Mouse (Mus musculus) MEL-GATA-1-ER (cell line): ENCODE results near the gene Gm13128.
"Not testable (repeated sequence)": the region's sequence is repeated elsewhere in the genome, so short reads cannot be mapped to it uniquely, and the experiment has no call there.

Experiments
- DNase-seq: peaks from one replicate; pipeline ENCODE4 v3.0.0-alpha.2; 2012; ENCODE audit warnings: low read depth; ENCODE audit errors: extremely low read depth

Gene Gm13128

GRCm38 (mm10) chr4:144329949-144330348, at the start of gene Gm13128:
Gene Gm13128, plus strand, starts transcription at chr4:144330249.
- DNase-seq, result not testable (repeated sequence)

DNA sequence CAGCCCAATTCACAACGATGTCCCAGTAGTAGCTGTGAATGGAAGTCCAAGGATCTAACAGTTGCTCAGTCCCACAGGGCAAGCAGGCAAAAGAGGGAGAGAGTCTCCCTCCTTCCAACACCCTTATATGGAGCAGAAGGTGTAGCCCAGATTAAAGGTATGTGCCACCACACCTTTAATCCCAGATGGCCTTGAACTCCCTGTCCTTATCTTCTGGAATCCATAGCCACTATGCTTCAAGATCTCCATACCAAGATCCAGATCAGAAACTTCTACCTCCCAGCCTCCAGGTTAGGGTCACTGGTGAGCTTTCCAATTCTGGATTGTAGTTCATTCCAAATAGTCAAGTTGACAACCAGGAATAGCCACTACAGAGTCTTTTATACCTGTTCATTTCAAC, 49.7 kb upstream of the Gm13128 start, which contains the start of gene Pramel5:
Pramel5 (minus strand) TSS at position 101 of the 400 bp plus-strand sequence.
- DNase-seq, result not testable (repeated sequence)

GRCm38 (mm10) chr4:144299414-144299813, 30.6 kb upstream of the Gm13128 start:
- not testable (repeated sequence) for DNase-seq

DNA sequence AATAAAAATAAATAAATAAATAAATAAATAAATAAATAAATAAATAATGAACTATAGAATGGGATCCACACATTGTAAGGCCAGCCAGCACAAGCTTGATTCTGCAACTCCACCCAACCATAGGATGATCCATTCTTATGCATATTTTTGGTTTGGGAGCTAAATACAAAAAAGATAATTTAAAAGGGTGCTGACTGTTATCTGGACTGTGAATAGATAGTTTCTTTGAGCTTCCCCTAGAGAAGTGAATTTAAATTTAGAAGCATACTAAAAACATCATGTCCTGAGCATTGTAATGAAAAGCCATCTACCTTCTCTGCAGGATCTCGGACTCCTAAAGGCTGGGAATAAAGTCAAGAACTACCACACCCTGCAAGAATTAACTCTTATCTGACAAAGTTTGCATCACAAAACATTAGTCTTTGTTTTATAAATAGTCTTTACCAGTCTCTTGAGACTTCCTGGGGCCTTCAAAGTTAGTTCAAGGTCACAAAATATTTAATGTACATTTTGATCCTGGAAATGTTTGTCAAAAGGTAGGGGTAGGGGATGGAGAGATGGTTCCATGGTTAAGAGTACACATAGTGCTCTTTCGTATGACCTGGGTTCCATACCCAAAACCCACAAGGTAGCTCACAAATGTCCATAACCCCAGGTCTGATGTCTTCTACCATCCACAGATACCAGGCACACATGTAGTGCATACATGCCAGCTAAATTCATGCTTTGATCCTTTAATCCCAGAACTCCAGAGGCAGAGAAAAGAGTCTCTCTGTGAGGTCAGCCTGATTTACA, 17.2 kb upstream of the Gm13128 start:
- not testable (repeated sequence) for DNase-seq

- DNase-seq, result not testable (repeated sequence)
These were observed 5.8 kb downstream of the Gm13128 start for GRCm38 (mm10) chr4:144335856-144336255.

GRCm38 (mm10) chr4:144357642-144358041, 27.6 kb downstream of the Gm13128 start, which contains the start of gene Gm13119:
Gene Gm13119, plus strand, starts transcription at chr4:144357942.
- DNase-seq, result not testable (repeated sequence)

DNA sequence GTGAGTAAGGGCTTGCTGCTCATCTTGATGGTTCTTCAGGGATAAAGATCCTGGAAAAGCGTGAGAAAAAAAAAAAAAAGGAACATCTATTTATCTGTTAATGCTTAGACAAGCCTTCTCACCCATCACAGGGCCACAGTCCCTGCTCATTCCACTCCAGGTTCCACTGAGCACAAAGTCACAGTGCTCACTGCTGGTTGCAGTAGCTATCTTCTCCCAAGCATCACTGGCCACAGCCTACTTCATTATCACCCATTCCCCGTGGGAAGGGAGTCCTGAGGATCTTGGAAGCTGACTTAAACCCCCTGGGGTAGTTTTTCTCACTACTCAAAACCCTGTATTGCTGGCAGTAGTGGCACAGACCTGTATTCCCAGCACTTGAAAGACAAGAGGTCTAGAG, 47.9 kb downstream of the Gm13128 start, which contains the start of gene Pramef20:
Pramef20 (minus strand) TSS at position 23 of the 400 bp plus-strand sequence.
- DNase-seq, result no peak
